Mouse (Mus musculus) CH12.LX (cell line): ENCODE measurements around the gene Zbtb17.

Source experiments
- CTCF ChIP-seq, 2 experiments: IDR thresholded peaks in 1 of 2; conservative IDR thresholded peaks in 1 of 2; 2 replicates each; pipeline ENCODE4 v1.5.1; 2011 to 2012; ENCODE audit warnings: low read depth in 2 of 2, low read length in 2 of 2, improper control_type of control experiment in 1 of 2, inconsistent platforms in 1 of 2, mild to moderate bottlenecking in 1 of 2, moderate library complexity in 1 of 2
- E2F4 ChIP-seq: IDR thresholded peaks from 2 replicates; pipeline ENCODE4 v1.6.1; 2011; ENCODE audit warnings: low read depth, low read length, improper control_type of control experiment; ENCODE audit not compliant: insufficient replicate concordance
- EP300 ChIP-seq: IDR thresholded peaks from 2 replicates; pipeline ENCODE4 v1.6.1; 2011; ENCODE audit warnings: low read length, improper control_type of control experiment
- HCFC1 ChIP-seq: IDR thresholded peaks from 2 replicates; pipeline ENCODE4 v1.6.1; 2012; ENCODE audit warnings: low read depth, mild to moderate bottlenecking, inconsistent platforms, low read length, improper control_type of control experiment
- MAX ChIP-seq: IDR thresholded peaks from 2 replicates; pipeline ENCODE4 v1.6.1; 2011; ENCODE audit warnings: low read length, improper control_type of control experiment
- MAZ ChIP-seq: IDR thresholded peaks from 2 replicates; pipeline ENCODE4 v1.6.1; 2012; ENCODE audit warnings: low read depth, mild to moderate bottlenecking, inconsistent platforms, low read length, improper control_type of control experiment, moderate library complexity
- POLR2A ChIP-seq: IDR thresholded peaks from 2 replicates; pipeline ENCODE4 v1.6.1; 2011; ENCODE audit warnings: low read depth, mild to moderate bottlenecking, improper control_type of control experiment, low read length
- TCF12 ChIP-seq: IDR thresholded peaks from 2 replicates; pipeline ENCODE4 v1.6.1; 2014; ENCODE audit warnings: low read depth, mild to moderate bottlenecking, inconsistent platforms, low read length, improper control_type of control experiment
- USF1 ChIP-seq: IDR thresholded peaks from 2 replicates; pipeline ENCODE4 v1.6.1; 2014; ENCODE audit warnings: low read depth, mild to moderate bottlenecking, inconsistent platforms, low read length, improper control_type of control experiment
- ZC3H11A ChIP-seq: IDR thresholded peaks from 2 replicates; pipeline ENCODE4 v1.6.1; 2012; ENCODE audit warnings: low read depth, mild to moderate bottlenecking, inconsistent platforms, low read length, improper control_type of control experiment

GRCm38 (mm10) chr4:141478794-141479193 lies 34.3 kb downstream of the Zbtb17 start:
- no peak for TF ChIP-seq CTCF (conservative IDR thresholded peaks at IDR 0.05 in 1 of 2, IDR thresholded peaks at IDR 0.05 in 1 of 2; ENCODE audit: low read depth in 2 of 2, low read length in 2 of 2)
- no peak for TF ChIP-seq HCFC1
- TF ChIP-seq E2F4: no peak
- no peak for TF ChIP-seq EP300
- TF ChIP-seq ZC3H11A: no peak
- TF ChIP-seq MAZ: no peak
- TF ChIP-seq TCF12: no peak
- no peak for TF ChIP-seq MAX
- no peak for TF ChIP-seq POLR2A
- no peak for TF ChIP-seq USF1
